Mouse (Mus musculus) MEL (cell line): ENCODE measurements around the gene 5830411N06Rik. TPM values are rescaled to one million over a fixed set of nuclear protein-coding genes. Genes with fewer than 3 reads are reported as not detected.

ENCODE experiments used
- DNase-seq: peaks from one replicate; pipeline ENCODE4 v3.0.0; 2011; ENCODE audit warnings: low read depth, low spot score
- H3K27ac ChIP-seq: 2 replicates; pipeline ENCODE4 v1.5.1; 2012; ENCODE audit warnings: low read depth, mild to moderate bottlenecking, control low read depth, low read length, moderate library complexity; ENCODE audit not compliant: control insufficient read depth
- H3K27me3 ChIP-seq, 2 experiments: fragments of 150-350 bp in 1 of 2; sonication (generic) in 1 of 2; 2 replicates each; pipeline ENCODE4 v1.6.1; 2012; ENCODE audit warnings: low read length in 2 of 2, mild to moderate bottlenecking in 2 of 2, improper control_type of control experiment in 1 of 2, moderate library complexity in 1 of 2; ENCODE audit not compliant: insufficient read depth in 2 of 2, control insufficient read depth in 1 of 2
- H3K36me3 ChIP-seq, 2 experiments: 2 replicates each; pipeline ENCODE4 v1.6.1; 2012 to 2014; ENCODE audit warnings: low read length in 2 of 2, improper control_type of control experiment in 1 of 2, inconsistent platforms in 1 of 2, mild to moderate bottlenecking in 1 of 2; ENCODE audit not compliant: insufficient read depth in 2 of 2, control insufficient read depth in 1 of 2
- H3K4me1 ChIP-seq, 2 experiments: fragments of 150-350 bp in 1 of 2; sonication (generic) in 1 of 2; 2 replicates each; pipeline ENCODE4 v1.6.1; 2012; ENCODE audit warnings: low read length in 2 of 2, improper control_type of control experiment in 1 of 2, mild to moderate bottlenecking in 1 of 2; ENCODE audit not compliant: insufficient read depth in 2 of 2, control insufficient read depth in 1 of 2
- H3K4me3 ChIP-seq, 2 experiments: fragments of 150-350 bp in 1 of 2; sonication (generic) in 1 of 2; 2 replicates each; pipeline ENCODE4 v1.5.1; 2012; ENCODE audit warnings: low read depth in 2 of 2, low read length in 2 of 2, mild to moderate bottlenecking in 2 of 2, moderate library complexity in 2 of 2, control low read depth in 1 of 2, improper control_type of control experiment in 1 of 2; ENCODE audit not compliant: control insufficient read depth in 1 of 2, insufficient read depth in 1 of 2
- H3K79me2 ChIP-seq: 2 replicates; pipeline ENCODE4 v1.6.1; 2012; ENCODE audit warnings: mild to moderate bottlenecking, low read length, moderate library complexity; ENCODE audit not compliant: control insufficient read depth, poor library complexity, insufficient read depth
- H3K9ac ChIP-seq: 2 replicates; pipeline ENCODE4 v1.6.1; 2012; ENCODE audit warnings: low read depth, mild to moderate bottlenecking, control low read depth, low read length, moderate library complexity; ENCODE audit not compliant: control insufficient read depth, poor library complexity, severe bottlenecking
- H3K9me3 ChIP-seq: fragments of 150-350 bp; sonication (generic); replicated peaks from 2 replicates; pipeline ENCODE4 v1.6.1; 2012; ENCODE audit warnings: mild to moderate bottlenecking, low read length, improper control_type of control experiment, moderate library complexity; ENCODE audit not compliant: insufficient read depth
- BHLHE40 ChIP-seq: IDR thresholded peaks from 2 replicates; pipeline ENCODE4 v1.6.1; 2012; ENCODE audit warnings: low read depth, mild to moderate bottlenecking, inconsistent platforms, low read length, improper control_type of control experiment, borderline replicate concordance
- CHD1 ChIP-seq: IDR thresholded peaks from 2 replicates; pipeline ENCODE4 v1.6.1; 2012; ENCODE audit warnings: low read depth, mild to moderate bottlenecking, inconsistent platforms, low read length, improper control_type of control experiment
- CTCF ChIP-seq, 3 experiments: IDR thresholded peaks in 2 of 3; conservative IDR thresholded peaks in 1 of 3; 2 replicates each; pipeline ENCODE4 v1.5.1; 2011 to 2012; ENCODE audit warnings: low read length in 3 of 3, low read depth in 2 of 3, mild to moderate bottlenecking in 2 of 3, improper control_type of control experiment in 1 of 3, inconsistent platforms in 1 of 3, mixed read lengths in 1 of 3, moderate library complexity in 1 of 3; ENCODE audit not compliant: control insufficient read depth in 1 of 3, insufficient read depth in 1 of 3, poor library complexity in 1 of 3, severe bottlenecking in 1 of 3
- E2F4 ChIP-seq: IDR thresholded peaks from 2 replicates; pipeline ENCODE4 v1.6.1; 2011; ENCODE audit warnings: low read depth, low read length, improper control_type of control experiment, borderline replicate concordance
- EP300 ChIP-seq, 2 experiments: IDR thresholded peaks; 2 replicates each; pipeline ENCODE4 v1.6.1; 2011; ENCODE audit warnings: improper control_type of control experiment in 2 of 2, low read length in 2 of 2, low read depth in 1 of 2, mild to moderate bottlenecking in 1 of 2
- GABPA ChIP-seq: IDR thresholded peaks from 2 replicates; pipeline ENCODE4 v1.6.1; 2012; ENCODE audit warnings: low read depth, mild to moderate bottlenecking, inconsistent platforms, low read length, improper control_type of control experiment, moderate library complexity
- GATA1 ChIP-seq: IDR thresholded peaks from 2 replicates; pipeline ENCODE4 v1.6.1; 2011; ENCODE audit warnings: low read depth, low read length, improper control_type of control experiment
- HCFC1 ChIP-seq: IDR thresholded peaks from 2 replicates; pipeline ENCODE4 v1.6.1; 2012; ENCODE audit warnings: low read depth, mild to moderate bottlenecking, inconsistent platforms, low read length, improper control_type of control experiment, moderate library complexity
- KAT2A ChIP-seq: conservative IDR thresholded peaks from 2 replicates; pipeline ENCODE4 v1.6.1; 2012; ENCODE audit warnings: low read depth, low read length, improper control_type of control experiment, inconsistent platforms
- MEF2A ChIP-seq: IDR thresholded peaks from 2 replicates; pipeline ENCODE4 v1.6.1; 2014; ENCODE audit warnings: low read depth, mild to moderate bottlenecking, inconsistent platforms, low read length, improper control_type of control experiment; ENCODE audit not compliant: poor library complexity, insufficient replicate concordance, severe bottlenecking; ENCODE audit errors: extremely low read depth
- MYB ChIP-seq: IDR thresholded peaks from 2 replicates; pipeline ENCODE4 v1.6.1; 2011; ENCODE audit warnings: mild to moderate bottlenecking, low read depth, low read length, improper control_type of control experiment
- MYC ChIP-seq: IDR thresholded peaks from 2 replicates; pipeline ENCODE4 v1.6.1; 2011; ENCODE audit warnings: low read depth, mild to moderate bottlenecking, low read length, improper control_type of control experiment, moderate library complexity
- NELFE ChIP-seq: IDR thresholded peaks from 2 replicates; pipeline ENCODE4 v1.6.1; 2011; ENCODE audit warnings: low read depth, low read length, improper control_type of control experiment
- NRF1 ChIP-seq: IDR thresholded peaks from 2 replicates; pipeline ENCODE4 v1.6.1; 2014; ENCODE audit warnings: low read depth, mild to moderate bottlenecking, inconsistent platforms, low read length, improper control_type of control experiment, moderate library complexity; ENCODE audit not compliant: poor library complexity, insufficient read depth, severe bottlenecking
- POLR2A ChIP-seq, 2 experiments: IDR thresholded peaks; 2 replicates each; pipeline ENCODE4 v1.6.1; 2011 to 2012; ENCODE audit warnings: low read length in 2 of 2, mild to moderate bottlenecking in 2 of 2, control low read depth in 1 of 2, improper control_type of control experiment in 1 of 2, low read depth in 1 of 2, moderate library complexity in 1 of 2; ENCODE audit not compliant: control insufficient read depth in 1 of 2, insufficient read depth in 1 of 2, poor library complexity in 1 of 2
- POLR2AphosphoS2 ChIP-seq: IDR thresholded peaks from 2 replicates; pipeline ENCODE4 v1.6.1; 2011; ENCODE audit warnings: low read length, improper control_type of control experiment
- POLR2AphosphoS5 ChIP-seq: IDR thresholded peaks from 2 replicates; pipeline ENCODE4 v1.6.1; 2012; ENCODE audit warnings: low read depth, borderline replicate concordance, mild to moderate bottlenecking, inconsistent platforms, low read length, moderate library complexity, mixed read lengths
- RCOR1 ChIP-seq: IDR thresholded peaks from 2 replicates; pipeline ENCODE4 v1.6.1; 2012; ENCODE audit warnings: low read depth, mild to moderate bottlenecking, inconsistent platforms, low read length, improper control_type of control experiment
- SIN3A ChIP-seq: IDR thresholded peaks from 2 replicates; pipeline ENCODE4 v1.6.1; 2012; ENCODE audit warnings: low read length, improper control_type of control experiment, inconsistent platforms
- SMC3 ChIP-seq: IDR thresholded peaks from 2 replicates; pipeline ENCODE4 v1.6.1; 2011; ENCODE audit warnings: low read depth, low read length, improper control_type of control experiment
- TBP ChIP-seq: IDR thresholded peaks from 2 replicates; pipeline ENCODE4 v1.8.0; 2011; ENCODE audit warnings: low read depth, low read length, improper control_type of control experiment
- UBTF ChIP-seq: IDR thresholded peaks from 2 replicates; pipeline ENCODE4 v1.6.1; 2012; ENCODE audit warnings: low read depth, mild to moderate bottlenecking, inconsistent platforms, low read length, improper control_type of control experiment, moderate library complexity, borderline replicate concordance; ENCODE audit not compliant: insufficient read depth
- USF1 ChIP-seq: IDR thresholded peaks from 2 replicates; pipeline ENCODE4 v1.6.1; 2014; ENCODE audit warnings: low read depth, mild to moderate bottlenecking, inconsistent platforms, low read length, improper control_type of control experiment, moderate library complexity
- USF2 ChIP-seq, 2 experiments: IDR thresholded peaks; 2 replicates each; pipeline ENCODE4 v1.6.1; 2011 to 2012; ENCODE audit warnings: improper control_type of control experiment in 2 of 2, low read length in 2 of 2, borderline replicate concordance in 1 of 2, inconsistent platforms in 1 of 2, low read depth in 1 of 2, mild to moderate bottlenecking in 1 of 2; ENCODE audit not compliant: insufficient read depth in 1 of 2
- ZC3H11A ChIP-seq: IDR thresholded peaks from 2 replicates; pipeline ENCODE4 v1.6.1; 2012; ENCODE audit warnings: low read depth, mild to moderate bottlenecking, inconsistent platforms, low read length, improper control_type of control experiment
- ZMIZ1 ChIP-seq: IDR thresholded peaks from 2 replicates; pipeline ENCODE4 v1.6.1; 2012; ENCODE audit warnings: low read depth, mild to moderate bottlenecking, inconsistent platforms, low read length, improper control_type of control experiment, moderate library complexity
- ZNF384 ChIP-seq: IDR thresholded peaks from 2 replicates; pipeline ENCODE4 v1.6.1; 2012; ENCODE audit warnings: low read depth, mild to moderate bottlenecking, inconsistent platforms, low read length, improper control_type of control experiment
- polyA plus RNA-seq, 2 experiments: library from polyadenylated mRNA; stranded (reverse) in 1 of 2; unstranded in 1 of 2; fragments of >175 nt in 1 of 2; fragments of >200 nt in 1 of 2; gene quantifications; 2 replicates each; pipeline versions ENCODE4 v1.2.1 to v1.2.4; 2012; ENCODE audit warnings: low replicate concordance in 2 of 2, low read depth in 1 of 2; ENCODE audit not compliant: insufficient read length in 2 of 2, insufficient read depth in 1 of 2, missing spikeins in 1 of 2
- total RNA-seq: library from RNA; depleted of rRNA; stranded (reverse); fragments of 300-350 nt; gene quantifications from 2 replicates; pipeline ENCODE4 v1.2.3, GENCODE M21; 2012

5830411N06Rik gene
- total and polyA plus RNA-seq, 3 experiments, result not detected

DNA sequence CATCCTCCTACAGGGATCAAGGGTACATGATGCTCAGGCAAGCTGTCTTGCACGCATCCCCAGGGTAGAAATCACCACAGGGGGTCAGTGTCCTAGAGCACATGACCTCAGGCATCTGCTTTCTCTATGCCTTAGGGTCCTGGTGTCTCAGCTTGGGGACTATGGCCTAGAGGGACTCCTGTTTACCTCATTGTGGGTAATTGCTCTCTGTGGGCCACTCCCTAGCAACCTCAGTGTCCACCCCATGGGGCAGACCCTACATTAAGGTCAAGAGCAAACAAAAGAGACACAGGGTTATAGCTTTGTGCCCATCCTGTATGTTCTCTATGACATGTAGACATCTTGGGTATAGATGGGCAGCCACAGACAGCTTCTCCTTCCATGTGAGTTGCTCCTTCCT lies 73.5 kb downstream of the 5830411N06Rik start, which contains the start of gene Olfr525:
TSS of gene Olfr525 (plus strand) at position 301 of the 400 bp plus-strand sequence.
- no peak within 1 kb of the TSS for H3K4me3 ChIP-seq
- no peaks in the 10 kb centered on the region for H3K36me3 ChIP-seq
- no peaks in the 10 kb centered on the region for H3K79me2 ChIP-seq
- TF ChIP-seq CTCF (IDR thresholded peaks at IDR 0.05 in 2 of 3, conservative IDR thresholded peaks at IDR 0.05 in 1 of 3; ENCODE audit: control insufficient read depth in 1 of 3, insufficient read depth in 1 of 3, low read depth in 2 of 3, low read length in 3 of 3, poor library complexity in 1 of 3, severe bottlenecking in 1 of 3), result no peak
- TF ChIP-seq POLR2AphosphoS2, result no peak
- no peak for TF ChIP-seq NELFE
- no peak for TF ChIP-seq MEF2A
- no peak for TF ChIP-seq HCFC1
- no peak for TF ChIP-seq POLR2A (IDR thresholded peaks at IDR 0.05; ENCODE audit: control insufficient read depth in 1 of 2, insufficient read depth in 1 of 2, low read depth in 1 of 2, low read length in 2 of 2, poor library complexity in 1 of 2)
- no peak for TF ChIP-seq TBP
- no peak for TF ChIP-seq SIN3A
- TF ChIP-seq EP300 (IDR thresholded peaks at IDR 0.05; ENCODE audit: low read depth in 1 of 2, low read length in 2 of 2), result no peak
- TF ChIP-seq CHD1, result no peak
- no peak for TF ChIP-seq MYC
- no peak for TF ChIP-seq USF1
- TF ChIP-seq GABPA, result no peak
- TF ChIP-seq POLR2AphosphoS5, result no peak
- H3K27me3 ChIP-seq, result no peaks in the 10 kb centered on the region
- no peak for DNase-seq
- H3K27ac ChIP-seq, result no peak within 1 kb of the TSS
- H3K9me3 ChIP-seq, result no peaks in the 10 kb centered on the region
- no peak within 1 kb of the TSS for H3K9ac ChIP-seq
- no peaks in the 10 kb centered on the region for H3K4me1 ChIP-seq

DNA sequence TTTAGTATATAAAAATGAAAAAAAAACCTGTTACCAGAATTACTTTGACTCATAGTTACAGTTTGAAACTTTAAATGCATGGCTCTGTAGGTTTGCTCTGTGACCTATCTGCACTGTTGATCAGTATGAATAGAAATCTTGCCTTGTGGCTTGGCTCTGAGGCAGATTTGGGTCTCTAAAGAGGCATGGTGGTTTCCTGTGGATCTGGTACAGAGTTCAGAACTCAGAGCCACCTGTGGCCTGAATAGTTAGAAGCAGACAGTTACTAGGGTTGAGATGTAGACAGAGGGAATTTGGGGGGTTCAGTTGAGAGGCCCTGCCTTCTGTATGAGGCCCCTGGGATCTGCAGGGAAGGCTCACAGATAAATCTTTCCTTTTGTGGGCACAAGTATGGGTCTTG lies 74.1 kb downstream of the 5830411N06Rik start:
- Histone ChIP-seq H3K36me3 (no peaks in the 10 kb centered on the region), H3K27ac (no peak overlapping the region), H3K27me3 (no peaks in the 10 kb centered on the region), H3K79me2 (no peaks in the 10 kb centered on the region), H3K9ac (no peak overlapping the region), H3K9me3 (no peaks in the 10 kb centered on the region), H3K4me1 (no peaks in the 10 kb centered on the region), H3K4me3 (no peak overlapping the region)
- TF ChIP-seq GATA1, result no peak
- TF ChIP-seq RCOR1, result no peak
- no peak for TF ChIP-seq GABPA
- no peak for TF ChIP-seq HCFC1
- no peak for TF ChIP-seq MEF2A
- no peak for TF ChIP-seq ZC3H11A
- TF ChIP-seq UBTF, result no peak
- no peak for TF ChIP-seq SMC3
- TF ChIP-seq BHLHE40, result no peak
- no peak for TF ChIP-seq CHD1
- TF ChIP-seq MYB, result no peak
- TF ChIP-seq POLR2AphosphoS2, result no peak
- no peak for TF ChIP-seq KAT2A
- TF ChIP-seq ZMIZ1, result no peak
- no peak for TF ChIP-seq MYC
- no peak for TF ChIP-seq NRF1
- TF ChIP-seq CTCF (IDR thresholded peaks at IDR 0.05 in 2 of 3, conservative IDR thresholded peaks at IDR 0.05 in 1 of 3; ENCODE audit: control insufficient read depth in 1 of 3, insufficient read depth in 1 of 3, low read depth in 2 of 3, low read length in 3 of 3, poor library complexity in 1 of 3, severe bottlenecking in 1 of 3), result no peak
- TF ChIP-seq USF2 (IDR thresholded peaks at IDR 0.05; ENCODE audit: borderline replicate concordance in 1 of 2, insufficient read depth in 1 of 2, low read depth in 1 of 2, low read length in 2 of 2), result no peak
- TF ChIP-seq ZNF384, result no peak
- TF ChIP-seq E2F4, result no peak
- no peak for DNase-seq
